Mouse (Mus musculus) testis, adult 2 months (tissue): ENCODE measurements at regions not wholly inside any gene's neighbourhood (a gene's known extent, or its start where the extent isn't known, plus 50 kb on each side); places are given as distances from the start of the nearest gene placed in this dataset.

Experiments used
- CTCF ChIP-seq: fragments of 200-500 bp; IDR thresholded peaks from 2 replicates; pipeline ENCODE4 v1.5.1; 2012; ENCODE audit warnings: low read depth, mild to moderate bottlenecking, inconsistent platforms, low read length, moderate library complexity; ENCODE audit not compliant: control insufficient read depth, insufficient read depth, insufficient replicate concordance
- POLR2A ChIP-seq: fragments of 200-500 bp; IDR thresholded peaks from 2 replicates; pipeline ENCODE4 v1.6.1; 2012; ENCODE audit warnings: low read depth, mild to moderate bottlenecking, inconsistent platforms, low read length, moderate library complexity; ENCODE audit not compliant: control insufficient read depth

- TF ChIP-seq POLR2A (no peak), CTCF (no peak)
These were observed 261.8 kb downstream of the Ttc6 start for GRCm38 (mm10) chr12:57825754-57826153.
